Mouse (Mus musculus): ENCODE results near the gene Spo11.

Spo11 gene

GRCm38 (mm10) chr2:173036055-173036454 lies 58.6 kb downstream of the Spo11 start:
- DNase-seq = peak; percentile 49

- DNase-seq = no peak
Observed at GRCm38 (mm10) chr2:173036611-173037010, 59.1 kb downstream of the Spo11 start.

GRCm38 (mm10) chr2:173037347-173037746 lies 59.8 kb downstream of the Spo11 start:
- DNase-seq = no peak

- no peak for DNase-seq
Observed at GRCm38 (mm10) chr2:173037827-173038607, 60.5 kb downstream of the Spo11 start.

DNA sequence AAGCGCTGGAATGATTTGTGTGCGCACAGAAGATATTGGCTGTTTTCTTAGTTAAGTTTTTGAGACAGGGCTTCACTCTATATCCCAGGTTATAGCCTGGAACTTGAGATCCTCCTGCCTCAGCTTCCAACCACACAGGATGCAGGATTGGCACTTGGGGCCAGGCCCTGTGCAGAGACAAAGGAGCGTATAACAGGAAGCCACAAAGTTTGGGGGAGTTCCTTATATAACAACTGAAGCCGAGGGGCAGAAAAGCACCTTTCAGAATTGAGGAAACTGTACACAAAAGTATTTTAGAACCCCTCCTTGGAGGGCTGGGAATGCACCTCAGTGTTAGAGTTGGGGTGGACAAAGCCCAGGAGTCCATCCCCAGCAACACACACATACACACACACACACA lies 61.5 kb downstream of the Spo11 start:
- DNase-seq = no peak

- no peak for DNase-seq
Observed at GRCm38 (mm10) chr2:173040803-173041202, 63.3 kb downstream of the Spo11 start.

DNA sequence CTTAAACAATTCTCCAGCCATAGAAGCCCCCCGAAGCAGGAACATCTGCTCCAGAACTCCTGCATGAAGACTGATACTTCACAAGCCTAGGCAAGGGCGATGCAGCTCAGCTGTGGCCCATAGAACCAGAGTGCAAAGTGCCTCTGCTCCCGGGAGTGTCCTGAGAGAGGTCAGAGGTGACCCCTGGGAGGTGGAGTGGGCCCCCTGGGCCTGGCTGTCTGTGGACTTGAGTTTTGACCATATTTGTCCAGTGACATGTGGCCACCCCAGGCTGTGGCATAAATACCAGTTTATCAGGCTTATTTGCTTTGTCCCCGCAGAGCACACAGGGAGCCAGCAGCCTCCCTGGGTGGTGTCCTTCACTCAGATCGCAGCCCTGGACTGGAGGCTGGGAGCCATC lies 63.7 kb downstream of the Spo11 start:
- DNase-seq = no peak

GRCm38 (mm10) chr2:173041893-173042292 lies 64.4 kb downstream of the Spo11 start:
- no peak for DNase-seq

GRCm38 (mm10) chr2:173042504-173043162 lies 65.1 kb downstream of the Spo11 start:
- DNase-seq = no peak
